Mouse (Mus musculus) cerebellum, postnatal 4 days (tissue): ENCODE measurements around the gene Lta.

Experiments
- DNase-seq, 2 experiments: peaks; one replicate each; pipeline ENCODE4 v3.0.0; 2022; ENCODE audit warnings: low spot score in 2 of 2, mixed read lengths in 1 of 2

Lta gene

DNA sequence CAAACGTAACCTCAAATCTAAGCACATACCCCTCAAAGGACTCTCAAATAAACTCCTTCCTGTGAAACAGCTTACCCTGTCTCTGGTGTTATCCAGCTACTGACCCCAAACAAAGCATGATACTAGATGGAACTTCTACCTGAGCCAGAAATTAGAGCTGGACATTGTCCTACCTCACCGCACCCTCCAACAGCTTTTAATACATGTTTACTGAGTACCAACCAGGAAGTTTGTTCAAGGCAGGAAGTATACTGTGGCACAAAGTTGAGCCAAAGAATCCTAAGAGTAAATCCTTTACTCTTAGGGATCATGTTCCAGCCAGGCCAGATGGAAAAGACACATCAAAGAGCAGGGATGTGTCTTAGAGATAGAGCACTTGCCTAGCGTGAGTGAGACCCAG is 5.4 kb upstream of the Lta start:
- DNase-seq: no peak

- no peak for DNase-seq
Observed at GRCm38 (mm10) chr17:35209785-35210535, 4.8 kb upstream of the Lta start.

GRCm38 (mm10) chr17:35205380-35205769 is 224 bp upstream of the Lta start:
- no peak for DNase-seq

DNA sequence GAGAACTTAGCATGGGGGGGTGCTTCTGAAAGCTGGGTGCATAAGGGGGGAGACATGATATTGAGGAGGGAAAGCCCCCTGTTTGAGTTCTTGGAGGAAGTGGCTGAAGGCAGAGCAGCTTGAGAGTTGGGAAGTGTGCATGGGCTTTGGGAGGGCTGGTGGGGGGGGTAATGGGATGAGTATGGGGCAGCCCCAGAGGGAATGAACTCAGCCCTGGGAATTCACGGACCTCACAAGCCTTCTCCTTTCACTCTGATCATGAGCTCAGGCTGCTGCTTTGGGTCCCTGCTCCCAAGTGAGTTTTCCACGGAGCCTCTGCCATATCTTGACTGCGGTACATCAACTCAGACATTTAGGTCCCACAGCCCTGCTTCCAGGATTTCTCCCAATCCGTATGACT is 2.7 kb downstream of the Lta start:
- no peak for DNase-seq

- no peak for DNase-seq
Observed at GRCm38 (mm10) chr17:35201787-35202186, 3.4 kb downstream of the Lta start, which contains the start of gene Tnf. Gene Tnf, minus strand, starts transcription at chr17:35202007.

DNA sequence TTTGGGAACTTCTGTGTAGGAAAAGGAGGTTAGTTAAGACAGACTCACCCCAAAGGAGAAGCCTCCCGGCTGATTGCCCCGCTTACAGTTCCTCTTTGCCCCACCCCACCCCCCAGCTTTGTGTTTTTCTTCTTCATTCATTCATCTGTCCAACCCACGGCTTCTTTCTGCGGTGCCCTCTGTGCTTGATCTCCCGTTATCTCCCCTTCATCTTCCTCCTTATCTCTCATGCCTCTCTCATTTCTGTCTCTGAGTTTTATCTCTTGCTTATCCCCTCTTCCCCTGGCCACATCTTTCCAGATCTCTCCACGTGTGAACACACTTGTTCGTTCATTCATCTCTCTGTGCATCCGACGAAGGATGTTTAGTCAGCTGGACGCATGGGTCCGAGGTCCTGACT is 4.0 kb downstream of the Lta start:
- DNase-seq: no peak

DNA sequence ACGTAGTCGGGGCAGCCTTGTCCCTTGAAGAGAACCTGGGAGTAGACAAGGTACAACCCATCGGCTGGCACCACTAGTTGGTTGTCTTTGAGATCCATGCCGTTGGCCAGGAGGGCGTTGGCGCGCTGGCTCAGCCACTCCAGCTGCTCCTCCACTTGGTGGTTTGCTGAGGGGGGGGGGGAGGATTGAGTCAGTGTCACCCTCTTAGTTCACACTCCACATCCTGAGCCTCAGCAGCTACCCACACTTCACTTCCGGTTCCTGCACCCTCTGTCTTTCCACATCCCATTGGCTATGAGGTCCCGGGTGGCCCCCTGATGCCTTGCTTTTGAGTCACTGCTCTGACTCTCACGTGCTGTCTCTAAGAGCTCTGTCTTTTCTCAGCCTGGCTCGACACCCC is 4.8 kb downstream of the Lta start:
- no peak for DNase-seq

DNA sequence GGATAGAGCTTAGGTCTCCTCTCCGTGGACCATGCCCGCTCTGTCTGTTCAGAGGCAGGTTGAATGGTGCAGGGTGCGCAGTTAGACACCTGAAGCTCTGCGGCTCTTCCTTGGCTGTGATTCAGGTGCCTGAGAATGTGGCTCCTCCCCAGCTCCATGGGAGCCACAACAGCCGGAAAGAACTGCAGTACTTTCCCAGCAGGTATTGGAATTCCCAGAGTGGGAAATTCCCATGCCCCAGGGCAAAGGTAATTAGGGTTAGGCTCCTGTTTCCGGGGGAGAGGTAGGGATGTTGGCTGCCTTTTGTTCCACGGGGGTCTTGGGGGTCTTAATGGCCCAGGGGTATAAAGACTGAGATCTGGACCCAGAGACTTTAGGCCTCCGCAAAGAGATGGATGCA is 6.2 kb downstream of the Lta start:
- no peak for DNase-seq

DNA sequence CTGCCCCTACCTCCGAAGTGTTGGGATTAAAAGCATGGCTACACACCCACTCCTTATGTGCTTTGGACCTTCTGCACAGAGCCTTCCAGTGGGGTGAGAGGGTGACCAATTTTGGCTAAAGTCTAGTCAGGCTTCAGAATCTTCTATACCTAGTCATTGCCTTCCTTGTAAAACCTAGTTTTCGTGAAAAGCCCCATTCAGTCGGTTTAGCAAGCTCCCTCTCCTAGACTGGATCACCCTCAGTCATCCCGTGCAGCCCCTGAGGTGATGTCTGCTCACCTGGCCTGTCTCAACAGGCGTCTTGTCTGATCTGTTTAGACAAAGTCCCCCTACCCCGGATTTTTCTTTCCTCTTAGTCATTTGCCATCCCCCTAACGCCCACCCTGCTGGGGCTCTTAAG is 7.1 kb downstream of the Lta start:
- DNase-seq: no peak

- no peak for DNase-seq
Observed at GRCm38 (mm10) chr17:35197126-35197525, 8.0 kb downstream of the Lta start.

DNA sequence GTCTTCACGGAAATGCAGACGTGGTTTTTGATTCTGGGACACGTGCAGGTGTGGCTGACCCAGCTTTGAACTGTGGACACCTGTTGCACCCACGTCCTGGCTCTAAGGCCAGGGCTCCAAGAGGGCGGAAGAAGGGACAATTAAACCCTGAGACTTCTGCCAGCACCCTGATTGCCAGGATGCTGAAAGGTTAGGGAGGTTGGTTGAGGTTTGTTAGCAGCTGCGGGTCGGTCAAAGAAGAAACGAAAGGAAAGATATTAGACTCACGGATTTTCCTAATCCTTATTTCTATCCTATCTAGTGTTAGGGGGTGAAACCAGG is 8.9 kb downstream of the Lta start:
- DNase-seq: no peak

DNA sequence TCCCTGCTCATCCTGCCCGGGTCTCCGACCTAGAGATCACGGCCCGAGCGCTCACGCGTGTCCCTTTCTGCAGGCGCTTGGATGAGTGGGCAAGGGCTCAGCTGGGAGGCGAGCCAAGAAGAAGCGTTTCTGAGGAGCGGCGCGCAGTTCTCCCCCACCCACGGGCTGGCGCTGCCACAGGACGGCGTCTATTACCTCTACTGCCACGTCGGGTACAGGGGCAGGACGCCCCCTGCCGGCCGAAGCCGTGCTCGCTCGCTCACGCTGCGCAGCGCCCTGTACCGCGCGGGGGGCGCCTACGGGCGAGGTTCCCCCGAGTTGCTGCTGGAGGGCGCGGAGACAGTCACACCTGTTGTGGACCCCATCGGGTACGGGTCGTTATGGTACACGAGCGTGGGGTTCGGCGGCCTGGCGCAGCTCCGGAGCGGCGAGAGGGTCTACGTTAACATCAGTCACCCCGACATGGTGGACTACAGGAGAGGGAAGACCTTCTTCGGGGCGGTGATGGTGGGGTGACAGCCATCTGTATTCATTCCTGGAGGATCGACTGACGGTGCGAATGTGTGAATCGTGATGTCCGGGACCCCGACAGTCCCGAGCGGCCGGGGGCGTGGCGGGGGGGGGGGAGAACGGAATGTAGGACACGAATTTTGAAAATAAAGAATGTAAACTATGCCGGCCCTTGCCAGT is 9.4 kb downstream of the Lta start:
- peak; percentile 61 to 77 for DNase-seq

DNA sequence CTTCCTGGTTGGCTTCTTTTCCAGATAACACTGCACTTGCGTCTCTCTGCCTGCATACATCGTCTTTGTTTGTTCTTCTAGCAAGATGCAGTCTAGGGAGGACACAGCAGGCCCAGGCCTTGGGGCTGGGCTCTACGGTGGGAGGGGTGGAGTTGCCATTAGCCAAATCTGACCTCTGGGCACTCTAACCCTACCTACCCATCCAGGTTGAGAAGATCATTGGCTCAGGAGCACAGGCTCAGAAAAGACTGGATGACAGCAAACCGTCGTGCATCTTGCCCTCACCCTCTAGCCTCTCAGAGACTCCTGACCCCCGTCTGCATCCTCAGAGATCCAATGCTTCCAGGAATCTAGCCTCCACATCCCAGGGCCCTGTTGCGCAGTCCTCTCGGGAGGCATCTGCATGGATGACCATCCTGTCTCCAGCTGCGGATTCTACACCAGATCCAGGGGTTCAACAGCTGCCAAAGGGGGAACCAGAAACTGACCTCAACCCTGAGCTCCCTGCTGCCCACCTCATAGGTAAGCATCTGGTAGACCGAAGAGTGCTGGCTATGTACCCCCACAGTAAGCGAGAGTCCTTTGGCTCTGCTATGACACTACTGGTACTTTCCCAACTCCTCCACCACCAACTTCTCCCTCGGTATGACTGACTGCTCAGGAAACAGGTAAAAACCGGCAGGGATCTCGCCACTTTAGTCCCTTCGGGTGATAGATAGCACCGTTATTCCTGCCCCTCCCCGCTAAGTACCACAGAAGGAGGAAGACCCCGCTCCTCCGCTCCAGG is 10.1 kb downstream of the Lta start:
- DNase-seq: no peak

DNA sequence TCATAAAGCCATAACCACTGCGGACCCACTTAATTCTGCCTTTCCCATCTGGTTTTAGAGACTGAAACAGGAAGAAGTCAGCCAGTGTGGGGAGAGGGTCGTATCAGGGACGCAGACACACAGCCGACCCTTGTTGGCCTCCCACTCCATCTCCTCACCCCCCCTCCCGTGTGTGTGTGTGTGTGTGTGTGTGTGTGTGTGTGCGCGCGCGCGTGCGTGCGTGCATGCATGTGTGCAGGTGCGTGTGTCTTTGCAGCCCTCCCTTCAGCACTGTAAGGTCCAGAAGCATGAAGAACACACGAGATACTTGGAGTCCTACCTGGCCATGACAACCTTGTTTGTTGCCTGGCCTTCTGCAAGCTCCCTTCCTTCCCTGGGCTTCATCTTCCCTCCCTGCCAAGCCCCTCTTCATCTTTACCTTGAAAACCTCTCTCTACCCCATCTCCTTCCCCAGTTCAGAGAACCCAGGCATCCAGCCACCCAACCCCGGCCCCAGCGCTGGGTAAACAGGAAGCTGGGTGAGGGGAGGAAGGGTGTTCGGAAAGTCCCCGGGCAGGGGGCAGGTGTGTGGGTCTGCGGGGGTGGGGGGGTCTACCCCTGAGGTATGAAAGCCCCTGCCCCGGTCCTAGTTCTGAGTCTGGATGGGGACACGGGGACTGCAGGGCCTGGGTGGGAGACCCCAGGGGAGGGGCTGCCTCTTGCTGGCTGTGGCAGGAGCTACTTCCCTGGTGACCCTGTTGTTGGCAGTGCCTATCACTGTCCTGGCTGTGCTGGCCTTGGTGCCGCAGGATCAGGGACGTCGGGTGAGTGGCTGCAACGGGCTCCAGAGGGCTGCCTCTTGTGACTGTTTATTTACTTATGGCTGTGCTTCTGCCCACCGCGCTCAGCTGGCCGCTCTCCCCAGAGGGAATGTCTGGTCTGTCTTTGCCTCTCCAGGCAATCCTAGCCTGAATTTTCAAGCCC is 11.0 kb downstream of the Lta start, which contains the start of gene Ltb:
TSS of gene Ltb (plus strand) at position 559 of the 963 bp plus-strand sequence.
- no peak for DNase-seq

DNA sequence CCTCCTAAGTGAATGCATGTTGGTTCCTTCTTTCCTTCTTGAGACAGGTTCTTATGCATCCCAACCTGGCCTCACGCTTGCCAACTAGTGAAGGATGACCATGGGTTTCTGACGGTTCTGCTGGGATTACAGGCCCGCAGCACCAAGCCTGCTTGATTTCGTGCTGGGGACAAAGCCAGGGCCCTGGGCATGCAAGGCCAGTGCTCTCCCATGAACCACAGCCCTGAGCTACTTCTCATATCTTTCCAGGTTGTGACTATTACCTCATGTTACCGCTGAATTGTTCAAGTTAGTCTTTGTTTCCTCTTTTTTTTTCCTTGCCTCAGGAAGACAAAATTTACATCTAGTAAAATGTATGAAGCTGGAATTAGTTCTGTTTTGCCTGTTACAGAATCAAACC is 12.2 kb downstream of the Lta start:
- DNase-seq: no peak

- DNase-seq: no peak
Observed at GRCm38 (mm10) chr17:35191723-35192122, 13.4 kb downstream of the Lta start.

- DNase-seq: no peak
Observed at GRCm38 (mm10) chr17:35190096-35190495, 15.1 kb downstream of the Lta start.

DNA sequence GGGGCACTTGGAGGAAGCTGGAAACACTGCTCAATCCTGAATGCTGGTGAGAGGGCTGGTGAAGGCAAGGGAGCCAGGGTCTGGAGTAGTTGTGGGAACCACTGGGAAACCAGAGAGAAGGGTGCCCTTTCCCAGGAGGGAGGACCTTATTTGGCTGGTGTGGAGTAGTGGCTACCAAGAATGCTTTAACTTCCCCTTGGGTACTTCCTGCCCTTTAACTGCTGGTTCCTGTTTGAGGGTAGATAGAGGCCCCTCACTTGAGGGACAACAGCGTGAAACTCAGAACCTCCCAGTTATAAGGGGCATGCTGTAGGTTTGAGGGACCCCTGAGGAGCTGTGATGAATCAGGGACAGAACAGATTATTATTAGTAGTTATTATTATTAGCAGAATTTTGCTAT is 16.0 kb downstream of the Lta start:
- no peak for DNase-seq

- DNase-seq: no peak
Observed at GRCm38 (mm10) chr17:35187959-35188610, 17.1 kb downstream of the Lta start, which contains the start of gene Lst1. Gene Lst1, minus strand, starts transcription at chr17:35188439.

GRCm38 (mm10) chr17:35187345-35187744 is 17.8 kb downstream of the Lta start:
- no peak for DNase-seq

GRCm38 (mm10) chr17:35186681-35187080 is 18.5 kb downstream of the Lta start:
- no peak for DNase-seq
